Comparison of ENCODE assay signal across 9 mouse cellular contexts in genomic region chr5:151189321-151189720, GRCm38 (mm10). TPM values are rescaled to one million over a fixed set of nuclear protein-coding genes. Genes with fewer than 3 reads are reported as not detected.
A peak's percentile ranks its signal among the peaks of the same experiment; 100 is the strongest.
DNase-seq lines count a peak whose midpoint lies in the region; ATAC-seq lines count a peak whose summit lies in the region.
"Had no signal": no experiment of that assay in that cellular context is flagged by ENCODE, and none has a peak within 500 bp of the region (broad histone marks: within the 10 kb centered on the region; RNA-seq: fewer than 3 reads in every experiment).

No protein-coding gene starts in this region.

- H3K27me3 ChIP-seq in heart, embryonic 12.5 days (replicated peaks), result 0 out of 2 replicates have a peak, but pooled peaks cover 3% of the 10 kb centered on the region
- no peaks in the 10 kb centered on the region for H3K27me3 ChIP-seq in hindbrain, embryonic 11.5 days (ENCODE audit: control insufficient read depth, insufficient read depth, low read length)
- H3K27me3 ChIP-seq in midbrain, embryonic 11.5 days (ENCODE audit: control insufficient read depth, insufficient read depth, low read length), result no peaks in the 10 kb centered on the region

- peaks cover 13% of the 10 kb centered on the region; the same call in 1 of the 2 replicates for H3K4me1 ChIP-seq in heart, embryonic 12.5 days (replicated peaks)
- H3K4me1 ChIP-seq in hindbrain, embryonic 11.5 days (replicated peaks; ENCODE audit: control insufficient read depth, insufficient read depth, low read length), result no peaks in the 10 kb centered on the region
- H3K4me1 ChIP-seq in midbrain, embryonic 11.5 days (ENCODE audit: control insufficient read depth, insufficient read depth, low read length), result peaks cover 4% of the 10 kb centered on the region; the same call in 1 of the 2 replicates

- no peak for ATAC-seq in heart, embryonic 12.5 days (ENCODE audit: insufficient number of reproducible peaks, low FRiP score)
- ATAC-seq in hindbrain, embryonic 11.5 days (ENCODE audit: low FRiP score), result no peak
- no peak; the same call in 1 of the 2 replicates for ATAC-seq in midbrain, embryonic 11.5 days (ENCODE audit: low FRiP score)

- no peak overlapping the region for H3K27ac ChIP-seq in heart, embryonic 12.5 days (ENCODE audit: poor library complexity, severe bottlenecking)
- no peak overlapping the region for H3K27ac ChIP-seq in hindbrain, embryonic 11.5 days (ENCODE audit: low read depth, low read length)
- no peak overlapping the region for H3K27ac ChIP-seq in midbrain, embryonic 11.5 days (ENCODE audit: low read depth, low read length)

- H3K4me3 ChIP-seq in heart, embryonic 12.5 days, result peak overlapping the region; percentile 76
- H3K4me3 ChIP-seq in hindbrain, embryonic 11.5 days (ENCODE audit: low read depth, low read length), result peak overlapping the region; percentile 49
- peak overlapping the region; percentile 43 for H3K4me3 ChIP-seq in midbrain, embryonic 11.5 days (ENCODE audit: low read depth, low read length)

- H3K9ac ChIP-seq in heart, embryonic 12.5 days, result peak overlapping the region; percentile 81
- no peak overlapping the region for H3K9ac ChIP-seq in hindbrain, embryonic 11.5 days (ENCODE audit: low read depth, low read length)
- peak overlapping the region; percentile 55; the same call in 1 of the 2 replicates for H3K9ac ChIP-seq in midbrain, embryonic 11.5 days (ENCODE audit: low read length)

- H3K4me2 ChIP-seq in heart, embryonic 12.5 days, result peak overlapping the region; percentile 93
- peak overlapping the region; percentile 89 for H3K4me2 ChIP-seq in hindbrain, embryonic 11.5 days (replicated peaks; ENCODE audit: low read depth, low read length)
- H3K4me2 ChIP-seq in midbrain, embryonic 11.5 days, result peak overlapping the region; percentile 87

- no peaks in the 10 kb centered on the region for H3K36me3 ChIP-seq in heart, embryonic 12.5 days
- H3K36me3 ChIP-seq in hindbrain, embryonic 11.5 days (ENCODE audit: control insufficient read depth, insufficient read depth, low read length), result no peaks in the 10 kb centered on the region
- H3K36me3 ChIP-seq in midbrain, embryonic 11.5 days (ENCODE audit: control insufficient read depth, insufficient read depth, low read length), result no peaks in the 10 kb centered on the region

- WGBS in heart, embryonic 12.5 days, result 42% methylated on average over 3 of the region's 3 CpGs
- WGBS in hindbrain, embryonic 11.5 days, result 51% methylated on average over 3 of the region's 3 CpGs
- 50% methylated on average over 3 of the region's 3 CpGs for WGBS in midbrain, embryonic 11.5 days

- no peaks in the 10 kb centered on the region for H3K9me3 ChIP-seq in heart, embryonic 12.5 days (replicated peaks)
- H3K9me3 ChIP-seq in hindbrain, embryonic 11.5 days (ENCODE audit: control insufficient read depth, low read length), result no peaks in the 10 kb centered on the region
- H3K9me3 ChIP-seq in midbrain, embryonic 11.5 days (ENCODE audit: control insufficient read depth, low read length), result no peaks in the 10 kb centered on the region

- no peak for DNase-seq in heart, postnatal 4 days
- DNase-seq in adipocyte (ENCODE audit: low spot score), result peak; percentile 76
- no peak for DNase-seq in hindbrain, embryonic 11.5 days (ENCODE audit: low spot score)
- peak; percentile 82 for DNase-seq in midbrain, embryonic 11.5 days (ENCODE audit: low spot score, missing footprints)
- no peak for DNase-seq in right cerebral cortex, postnatal 36 days (ENCODE audit: low spot score in 2 of 2)
- no peak for DNase-seq in urinary bladder, postnatal 14 days (ENCODE audit: low spot score)
- DNase-seq in gastrocnemius, postnatal 25 days, result no peak
- DNase-seq: left cerebral cortex, postnatal 4 days had no signal

RNA-seq across cellular contexts. Expression of gene Stard13, which starts 44.3 kb away (rescaled TPM):
- polyA plus RNA-seq in heart, embryonic 12.5 days (2016; fragmentation: Nextera tagmentation; extraction: Ambion mirVana), result 3.2 and 4.1 TPM in 2 replicates
- 10 to 100 TPM; 20.1 to 20.8 TPM for total RNA-seq in heart, postnatal 4 days (2021)
- polyA plus RNA-seq in hindbrain, embryonic 11.5 days (2014; fragmentation: Nextera tagmentation; extraction: Ambion mirVana), result 4.1 and 4.3 TPM in 2 replicates
- polyA plus RNA-seq in midbrain, embryonic 11.5 days (2014; fragmentation: Nextera tagmentation; extraction: Ambion mirVana), result 2.8 and 2.9 TPM in 2 replicates
- 1 to 10 TPM; 6.4 to 7.6 TPM for total RNA-seq in gastrocnemius, postnatal 25 days (2021)

Comparison
In these comparisons a context has a peak if more than half of its experiments do, and no peak if none do; other contexts are left out.
1. DNase-seq: peak in adipocyte (single experiment) and midbrain, embryonic 11.5 days (single experiment); none in heart, postnatal 4 days (single experiment), hindbrain, embryonic 11.5 days (single experiment), right cerebral cortex, postnatal 36 days (0 of 2), urinary bladder, postnatal 14 days (single experiment) and gastrocnemius, postnatal 25 days (single experiment).
2. Peak in every context shown above with its lines, with median percentiles within 50 percentile points of each other: H3K4me2 ChIP-seq and H3K4me3 ChIP-seq.